ENCODE assay signal across 7 mouse cellular contexts in genomic region chr9:21547075-21547941, GRCm38 (mm10). TPM values are rescaled to one million over a fixed set of nuclear protein-coding genes. Genes with fewer than 3 reads are reported as not detected.
DNase-seq lines count a peak whose midpoint lies in the region; ATAC-seq and TF ChIP-seq lines count a peak whose summit lies in the region.

No protein-coding gene starts in this region.

- H3K9me3 ChIP-seq in hindbrain, embryonic 12.5 days (replicated peaks): no peaks in the 10 kb centered on the region

- peak overlapping the region; percentile 83 for H3K4me2 ChIP-seq in hindbrain, embryonic 12.5 days (replicated peaks)

- peak; percentile 22 for DNase-seq in T-cell, adult 2 months (ENCODE audit: low spot score)
- peak; percentile 56 to 58 for DNase-seq in cerebellum, adult 18-20 months
- peak; percentile 33 for DNase-seq in forelimb bud, embryonic 11.5 days (ENCODE audit: low read depth, low spot score)
- DNase-seq in left cerebral cortex, adult 2 months (ENCODE audit: extremely low spot score in 1 of 2, low spot score in 2 of 2): peak; percentile 36 to 67
- peak; percentile 75 to 85 for DNase-seq in lung, postnatal 4 days
- peak; percentile 69 for DNase-seq in right cerebral cortex, postnatal 25 days

- TF ChIP-seq CTCF in left cerebral cortex, adult 2 months (IDR thresholded peaks at IDR 0.05): no peak; the same call in 1 of the 2 replicates

- 0 out of 2 replicates have a peak, but pooled peaks cover 13% of the 10 kb centered on the region for H3K36me3 ChIP-seq in hindbrain, embryonic 12.5 days

- H3K9ac ChIP-seq in hindbrain, embryonic 12.5 days: peak overlapping the region; percentile 98

- H3K4me3 ChIP-seq in hindbrain, embryonic 12.5 days: peak overlapping the region; percentile 83
- H3K4me3 ChIP-seq in left cerebral cortex, adult 2 months: peak overlapping the region; percentile 69

- intact Hi-C loops in left cerebral cortex, adult 2 months (cut with DNase I): loop anchor here (2.0 to 5.0 kb wide), 3 partner anchors 37 to 181 kb away; partner anchors contain the start of genes Ilf3, Timm29, Tmed1 and Yipf2

- WGBS in hindbrain, embryonic 12.5 days: under 1% methylated on average over 52 of the region's 66 CpGs

- no peaks in the 10 kb centered on the region for H3K27me3 ChIP-seq in hindbrain, embryonic 12.5 days

- peak overlapping the region; percentile 99 for H3K27ac ChIP-seq in hindbrain, embryonic 12.5 days
- H3K27ac ChIP-seq in left cerebral cortex, adult 2 months: peak overlapping the region; percentile 93

- H3K4me1 ChIP-seq in hindbrain, embryonic 12.5 days: peaks cover 27% of the 10 kb centered on the region

- peak; percentile 37 for ATAC-seq in hindbrain, embryonic 12.5 days (ENCODE audit: low FRiP score)

RNA-seq across cellular contexts. Expression of gene Carm1, which starts 0.6 kb away (rescaled TPM):
- polyA plus RNA-seq in hindbrain, embryonic 12.5 days (2016; fragmentation: Nextera tagmentation; extraction: Ambion mirVana): 76.7 and 77.9 TPM in 2 replicates
- 10 to 100 TPM; 78.2 to 79.5 TPM for total RNA-seq in left cerebral cortex, adult 2 months (2021)

RNA-seq across cellular contexts. Expression of gene AB124611, which starts 21.3 kb away (rescaled TPM):
- 3.7 and 6.0 TPM in 2 replicates for polyA plus RNA-seq in hindbrain, embryonic 12.5 days (2016; fragmentation: Nextera tagmentation; extraction: Ambion mirVana)
- total RNA-seq in left cerebral cortex, adult 2 months (2021): under 1 TPM in 1 of 2 experiments, not detected in 1; 0.29 TPM

RNA-seq across cellular contexts. Expression of gene Tmed1, which starts 37.3 kb away (rescaled TPM):
- polyA plus RNA-seq in hindbrain, embryonic 12.5 days (2016; fragmentation: Nextera tagmentation; extraction: Ambion mirVana): 80.4 and 81.9 TPM in 2 replicates
- total RNA-seq in left cerebral cortex, adult 2 months (2021): 10 to 100 TPM; 13.1 to 13.9 TPM

RNA-seq across cellular contexts. Expression of gene Timm29, which starts 45.2 kb away (rescaled TPM):
- 56.5 and 61.0 TPM in 2 replicates for polyA plus RNA-seq in hindbrain, embryonic 12.5 days (2016; fragmentation: Nextera tagmentation; extraction: Ambion mirVana)
- 10 to 100 TPM; 52.3 to 53.2 TPM for total RNA-seq in left cerebral cortex, adult 2 months (2021)

RNA-seq across cellular contexts. Expression of gene Yipf2, which starts 45.3 kb away (rescaled TPM):
- 19.4 and 21.5 TPM in 2 replicates for polyA plus RNA-seq in hindbrain, embryonic 12.5 days (2016; fragmentation: Nextera tagmentation; extraction: Ambion mirVana)
- 10 to 100 TPM; 21.7 to 22.2 TPM for total RNA-seq in left cerebral cortex, adult 2 months (2021)

Comparison
In these comparisons a context has a peak if more than half of its experiments do, and no peak if none do; other contexts are left out.
1. Peak in every context shown above with its lines: DNase-seq, ATAC-seq, H3K4me3 ChIP-seq and H3K27ac ChIP-seq.
2. DNase-seq: peak in every context shown above with its lines; median percentile 80 in lung, postnatal 4 days; 69 in right cerebral cortex, postnatal 25 days; 57 in cerebellum, adult 18-20 months; 52 in left cerebral cortex, adult 2 months; 33 in forelimb bud, embryonic 11.5 days; 22 in T-cell, adult 2 months.